Mouse (Mus musculus) forebrain, embryonic 14.5 days (tissue): Measurements from ENCODE around the gene Cdc27. TPM values are rescaled to one million over a fixed set of nuclear protein-coding genes. Genes with fewer than 3 reads are reported as not detected.

Experiments
- ATAC-seq: fragments of 200-750 bp; cut with Nextera tagmentation; 2 replicates; pipeline ENCODE4 v1.8.0; 2017; ENCODE audit warnings: mild to moderate bottlenecking, moderate library complexity
- DNase-seq: peaks from one replicate; pipeline ENCODE4 v3.0.0-alpha.2; 2015; ENCODE audit warnings: low spot score
- H3K27ac ChIP-seq: fragments of 300-500 bp; sonication (generic); 2 replicates; pipeline ENCODE4 v1.5.1; 2014; ENCODE audit warnings: low read depth, mild to moderate bottlenecking, control low read depth, low read length, moderate library complexity
- H3K27me3 ChIP-seq: fragments of 300-500 bp; sonication (generic); replicated peaks from 2 replicates; pipeline ENCODE4 v1.6.1; 2014; ENCODE audit warnings: low read length, control low read depth, mixed read lengths; ENCODE audit not compliant: control insufficient read depth, insufficient read depth
- H3K36me3 ChIP-seq: fragments of 300-500 bp; sonication (generic); 2 replicates; pipeline ENCODE4 v1.6.1; 2014; ENCODE audit warnings: low read length, control low read depth; ENCODE audit not compliant: control insufficient read depth, insufficient read depth
- H3K4me1 ChIP-seq: fragments of 300-500 bp; sonication (generic); 2 replicates; pipeline ENCODE4 v1.6.1; 2014; ENCODE audit warnings: antibody characterized with exemption, low read length, control low read depth; ENCODE audit not compliant: control insufficient read depth, insufficient read depth
- H3K4me2 ChIP-seq: fragments of 300-500 bp; sonication (generic); 2 replicates; pipeline ENCODE4 v1.6.1; 2014; ENCODE audit warnings: mild to moderate bottlenecking, control low read depth, low read length
- H3K4me3 ChIP-seq: fragments of 300-500 bp; sonication (generic); 2 replicates; pipeline ENCODE4 v1.5.1; 2014; ENCODE audit warnings: low read depth, low read length, control low read depth
- H3K9ac ChIP-seq: fragments of 300-500 bp; sonication (generic); 2 replicates; pipeline ENCODE4 v1.6.1; 2014; ENCODE audit warnings: mild to moderate bottlenecking, low read length, control low read depth, moderate library complexity
- H3K9me3 ChIP-seq: fragments of 300-500 bp; sonication (generic); replicated peaks from 2 replicates; pipeline ENCODE4 v1.6.1; 2016; ENCODE audit warnings: low read length, control low read depth, mixed read lengths; ENCODE audit not compliant: control insufficient read depth
- WGBS: fragments of 180-500 bp; shearing (Covaris S2); extraction: QIAGEN DNeasy Blood & Tissue Kit; methylation state at CpG from one replicate; pipeline ENCODE4 v1.1.7; 2014; 5-methylcytosine and 5-hydroxymethylcytosine counted together
- polyA plus RNA-seq: library from polyadenylated mRNA; unstranded; fragments of >200 nt; fragmentation: Nextera tagmentation; extraction: Ambion mirVana; gene quantifications from 2 replicates; pipeline ENCODE4 v1.2.1, GENCODE M21; 2014

Gene Cdc27
- polyA plus RNA-seq = 50.2 and 50.4 TPM in 2 replicates

DNA sequence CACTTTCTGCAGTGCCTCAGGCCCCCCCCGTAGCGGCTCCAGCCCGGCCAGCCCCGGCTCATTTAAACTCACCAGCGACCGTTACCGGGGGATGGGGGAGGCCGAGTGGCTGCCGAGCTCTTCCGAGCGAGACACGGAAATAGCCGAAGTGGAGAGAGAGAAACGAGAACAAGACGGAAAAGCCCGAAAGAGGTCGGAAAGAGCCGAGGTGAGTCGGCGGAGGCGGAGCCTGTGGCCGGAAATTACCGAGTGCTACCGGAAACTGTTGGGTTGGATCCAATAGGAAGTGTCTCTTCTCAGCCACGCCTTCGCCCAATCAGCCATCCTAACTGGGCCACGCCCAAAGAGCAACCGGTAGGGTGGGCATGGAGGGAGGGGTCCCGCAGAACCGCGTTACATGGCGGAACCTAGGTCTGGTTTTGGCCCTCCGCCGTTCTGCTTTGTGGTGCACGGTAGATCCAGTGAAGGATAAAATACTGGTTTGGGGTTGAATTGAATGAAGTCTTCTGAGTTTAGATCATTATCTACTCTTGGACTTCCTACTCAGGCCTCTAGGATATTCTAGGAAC lies at the start of gene Cdc27, which contains the start of gene Myl4:
Gene Cdc27 (minus strand): TSS at position 215 of the 569 bp plus-strand sequence.
Gene Myl4 (plus strand): TSS at position 258 of the 569 bp plus-strand sequence.
- peak; percentile 98 for ATAC-seq
- peak within 1 kb of the TSS; percentile 100 for H3K9ac ChIP-seq
- no peaks in the 10 kb centered on the region for H3K27me3 ChIP-seq
- 2% methylated on average over 35 of the region's 35 CpGs for WGBS
- peak within 1 kb of the TSS; percentile 77 for H3K4me2 ChIP-seq
- peaks cover 8% of the 10 kb centered on the region; the same call in 1 of the 2 replicates for H3K4me1 ChIP-seq
- H3K9me3 ChIP-seq = no peaks in the 10 kb centered on the region
- 0 out of 2 replicates have a peak, but pooled peaks cover 3% of the 10 kb centered on the region for H3K36me3 ChIP-seq
- peak within 1 kb of the TSS; percentile 95 for H3K4me3 ChIP-seq
- DNase-seq = peak; percentile 99
- peak within 1 kb of the TSS; percentile 83 for H3K27ac ChIP-seq

DNA sequence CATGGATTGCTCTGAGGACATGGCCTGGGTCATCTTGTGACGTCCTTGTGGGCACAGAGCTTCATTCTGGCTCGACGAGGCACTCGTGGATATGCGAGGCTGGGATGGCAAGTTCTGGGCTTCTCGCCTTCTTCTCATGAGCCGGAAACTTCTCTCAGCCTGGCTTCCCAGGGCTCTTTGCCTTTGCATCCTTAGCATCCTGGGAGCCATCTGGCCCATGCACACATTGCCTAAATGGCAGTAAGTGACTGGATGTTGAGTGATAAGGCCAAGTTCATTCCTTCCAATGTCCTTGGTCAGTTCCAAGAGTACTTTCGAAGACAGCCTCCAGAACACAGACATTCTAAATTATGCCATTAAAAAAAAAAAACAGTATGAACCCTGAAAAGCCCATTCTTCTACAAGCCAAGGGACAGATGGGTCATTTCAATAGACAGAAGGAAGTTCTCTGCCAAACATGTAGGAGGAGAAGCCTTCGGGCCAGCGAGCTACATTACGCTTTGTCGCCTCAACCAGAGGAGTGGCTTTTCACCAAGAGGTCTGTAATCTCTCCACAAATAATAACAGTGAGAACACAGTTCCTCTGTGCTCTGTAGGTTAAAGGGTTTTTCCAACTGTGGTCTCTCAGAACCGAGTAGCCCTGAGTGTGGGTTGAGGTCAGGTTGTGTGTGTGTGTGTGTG lies 49.0 kb upstream of the Cdc27 start:
- H3K9ac ChIP-seq = no peak overlapping the region
- no peak overlapping the region for H3K4me3 ChIP-seq
- no peaks in the 10 kb centered on the region for H3K27me3 ChIP-seq
- H3K4me1 ChIP-seq = no peaks in the 10 kb centered on the region
- DNase-seq (no peak), ATAC-seq (no peak)
- 86% methylated on average over 13 of the region's 13 CpGs for whole genome bisulfite sequencing
- H3K36me3 ChIP-seq = no peaks in the 10 kb centered on the region
- H3K9me3 ChIP-seq = no peaks in the 10 kb centered on the region
- no peak overlapping the region for H3K4me2 ChIP-seq
- H3K27ac ChIP-seq = no peak overlapping the region

DNA sequence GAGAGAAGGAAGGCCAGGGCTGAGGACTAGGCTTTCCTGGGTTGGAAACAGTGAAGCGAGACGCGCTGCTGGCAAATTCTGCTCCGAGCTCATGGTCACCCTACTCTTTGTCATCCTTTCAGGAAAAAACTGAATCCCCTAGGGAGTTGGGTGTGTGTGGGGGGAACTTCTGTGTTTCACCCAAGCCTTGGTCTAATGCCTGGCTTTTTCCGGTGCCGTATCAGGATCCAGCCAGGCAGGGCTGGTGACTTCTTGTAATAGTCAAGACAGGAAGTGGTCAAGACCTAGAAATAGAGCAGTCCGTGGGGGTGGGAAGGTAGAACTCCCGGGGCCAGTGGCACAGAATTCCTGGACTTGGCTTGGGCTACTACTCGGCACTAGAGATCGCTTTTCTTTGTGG lies 45.9 kb upstream of the Cdc27 start:
- 89% methylated on average over 10 of the region's 10 CpGs for WGBS
- ATAC-seq = no peak

DNA sequence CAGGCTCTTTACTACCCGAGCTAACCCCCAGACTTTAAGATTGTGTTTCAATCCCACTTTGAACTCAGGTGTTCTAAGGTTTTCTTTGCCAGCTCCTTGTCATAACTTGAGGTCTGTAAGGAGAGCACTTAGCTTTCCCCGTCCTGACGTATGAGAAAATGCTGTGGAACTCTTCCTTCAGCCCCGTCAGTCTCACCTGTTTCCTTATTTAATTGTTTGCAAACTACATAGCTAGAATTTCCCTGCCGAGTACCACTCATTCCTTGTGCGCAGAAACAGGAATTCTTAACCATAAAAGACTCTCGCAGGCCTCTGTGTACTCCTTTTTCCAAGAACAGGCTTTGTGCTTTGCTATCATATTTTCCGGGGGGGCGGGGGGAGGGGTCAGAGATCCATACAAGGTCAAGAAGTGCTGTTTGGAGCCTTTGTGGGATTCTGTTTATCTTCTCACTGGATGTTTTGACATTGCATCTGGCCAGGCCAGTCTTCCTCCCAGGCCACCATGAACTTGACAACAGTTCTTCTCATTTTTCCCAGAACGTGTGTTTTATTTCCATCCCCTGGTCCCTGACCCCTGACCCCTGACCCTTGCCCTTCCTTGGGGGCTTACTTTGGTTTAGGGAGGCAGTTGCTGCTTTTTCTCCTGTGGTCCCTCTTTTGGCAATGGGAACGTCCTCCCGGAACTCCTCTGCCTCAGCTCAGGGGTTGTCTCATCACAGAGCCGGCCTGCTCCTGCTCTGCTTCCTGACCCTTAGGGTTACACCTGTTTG lies 41.8 kb upstream of the Cdc27 start:
- Histone ChIP-seq H3K27ac (no peak overlapping the region), H3K9me3 (no peaks in the 10 kb centered on the region), H3K9ac (no peak overlapping the region), H3K4me1 (no peaks in the 10 kb centered on the region), H3K27me3 (no peaks in the 10 kb centered on the region), H3K4me2 (no peak overlapping the region), H3K36me3 (no peaks in the 10 kb centered on the region), H3K4me3 (no peak overlapping the region)
- DNase-seq (no peak), ATAC-seq (no peak)
- WGBS = 80% methylated on average over 13 of the region's 13 CpGs

More for the DNA sequence above, 45.9 kb upstream of the Cdc27 start:
- H3K4me1 ChIP-seq = no peaks in the 10 kb centered on the region
- H3K9ac ChIP-seq = no peak overlapping the region
- no peaks in the 10 kb centered on the region for H3K36me3 ChIP-seq
- H3K4me2 ChIP-seq = no peak overlapping the region
- H3K27ac ChIP-seq = no peak overlapping the region
- H3K9me3 ChIP-seq = no peaks in the 10 kb centered on the region
- no peak for DNase-seq
- no peaks in the 10 kb centered on the region for H3K27me3 ChIP-seq
- H3K4me3 ChIP-seq = no peak overlapping the region

DNA sequence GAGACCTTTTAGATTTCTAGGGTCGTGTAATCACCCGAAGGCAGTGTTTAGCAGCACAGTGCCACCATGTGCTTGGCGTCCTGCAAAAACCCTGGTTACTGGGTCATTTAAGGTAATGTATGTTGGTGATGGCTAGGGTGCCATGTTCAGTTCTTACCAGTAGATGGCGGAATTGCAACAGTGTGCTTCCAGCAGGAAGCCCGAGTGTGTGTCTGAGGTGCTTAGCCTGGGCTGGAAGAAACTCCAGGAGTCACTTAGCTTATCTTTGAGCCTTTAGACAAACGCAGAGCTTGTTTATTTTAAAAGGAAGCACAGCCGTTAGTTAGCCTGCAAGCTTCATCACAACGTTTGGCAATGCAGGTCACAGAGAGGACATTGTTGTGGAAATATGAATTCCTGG lies 39.7 kb upstream of the Cdc27 start:
- no peaks in the 10 kb centered on the region for H3K9me3 ChIP-seq
- no peak overlapping the region for H3K4me3 ChIP-seq
- no peaks in the 10 kb centered on the region for H3K36me3 ChIP-seq
- DNase-seq = peak; percentile 88
- no peaks in the 10 kb centered on the region for H3K27me3 ChIP-seq
- 5% methylated on average over 8 of the region's 8 CpGs for WGBS
- no peak overlapping the region for H3K27ac ChIP-seq
- H3K4me2 ChIP-seq = no peak overlapping the region
- peak; percentile 68 for ATAC-seq
- no peaks in the 10 kb centered on the region for H3K4me1 ChIP-seq
- H3K9ac ChIP-seq = no peak overlapping the region

DNA sequence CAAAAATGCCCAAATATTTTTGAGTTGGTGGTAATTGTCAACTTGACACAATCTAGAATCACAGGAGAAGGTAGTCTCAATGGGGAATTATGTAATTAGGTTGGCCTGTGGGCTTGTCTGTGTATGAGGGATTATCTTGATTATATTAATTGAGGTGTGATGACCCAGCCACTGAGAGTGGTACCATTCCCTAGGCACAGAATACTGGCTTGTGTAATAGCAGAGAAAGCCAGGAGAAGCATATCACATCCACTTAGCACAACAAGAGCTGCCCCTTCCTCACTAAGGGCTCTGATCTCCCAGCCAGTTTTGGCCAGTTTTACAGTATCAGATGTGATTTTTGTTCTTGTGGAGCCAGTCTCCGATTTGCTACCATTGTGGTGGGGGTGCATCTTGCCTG lies 39.1 kb upstream of the Cdc27 start:
- ATAC-seq (no peak), DNase-seq (no peak)
- Histone ChIP-seq H3K27ac (no peak overlapping the region), H3K4me3 (no peak overlapping the region), H3K9me3 (no peaks in the 10 kb centered on the region), H3K36me3 (no peaks in the 10 kb centered on the region), H3K9ac (no peak overlapping the region), H3K4me2 (no peak overlapping the region), H3K4me1 (no peaks in the 10 kb centered on the region), H3K27me3 (no peaks in the 10 kb centered on the region)
- 80% methylated on average over 1 of the region's 1 CpGs for WGBS

DNA sequence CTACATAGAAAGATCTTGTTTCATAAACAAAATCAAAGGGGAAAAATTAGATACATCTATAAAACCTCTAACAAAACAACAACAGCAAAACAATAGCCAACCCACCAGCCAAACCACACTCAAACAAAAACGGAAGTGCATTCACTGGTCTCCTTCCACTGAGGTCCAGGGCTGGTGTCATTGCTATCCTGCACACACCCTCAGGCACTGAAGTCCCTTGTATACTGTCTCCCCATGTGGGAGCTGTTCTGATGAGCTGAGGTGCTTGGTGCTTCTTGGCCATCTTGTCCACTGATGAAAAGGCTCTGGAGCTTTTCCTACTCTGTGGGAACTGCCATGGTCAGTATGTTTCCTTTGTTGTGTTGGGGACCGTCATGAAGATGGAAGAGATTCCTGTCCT lies 38.1 kb upstream of the Cdc27 start:
- H3K9ac ChIP-seq = no peak overlapping the region
- DNase-seq (no peak), ATAC-seq (no peak)
- H3K36me3 ChIP-seq = no peaks in the 10 kb centered on the region
- WGBS = 96% methylated on average over 2 of the region's 2 CpGs
- no peak overlapping the region for H3K4me3 ChIP-seq
- no peaks in the 10 kb centered on the region for H3K27me3 ChIP-seq
- H3K9me3 ChIP-seq = no peaks in the 10 kb centered on the region
- no peak overlapping the region for H3K4me2 ChIP-seq
- no peak overlapping the region for H3K27ac ChIP-seq
- no peaks in the 10 kb centered on the region for H3K4me1 ChIP-seq

DNA sequence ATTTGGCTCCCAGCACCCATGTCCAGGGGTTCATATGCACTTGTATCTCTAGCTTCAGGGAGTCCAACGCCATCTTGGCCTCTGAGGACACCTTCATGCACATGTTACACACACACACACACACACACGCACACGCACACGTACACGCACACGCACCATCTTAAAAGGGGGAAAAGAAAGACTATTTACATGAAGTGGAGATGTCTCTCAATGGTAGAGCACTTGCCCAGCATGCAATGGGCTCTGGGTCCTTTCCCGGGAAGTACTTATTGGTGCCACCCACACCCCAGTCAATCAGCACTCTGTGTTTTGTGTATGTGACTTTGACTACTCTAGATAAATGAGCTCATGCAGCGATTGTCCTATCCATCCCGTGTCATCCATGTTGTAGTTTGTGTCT lies 37.5 kb upstream of the Cdc27 start:
- ATAC-seq (no peak), DNase-seq (no peak)
- H3K27me3 ChIP-seq = no peaks in the 10 kb centered on the region
- H3K4me2 ChIP-seq = no peak overlapping the region
- no peak overlapping the region for H3K9ac ChIP-seq
- 92% methylated on average over 9 of the region's 9 CpGs for WGBS
- H3K27ac ChIP-seq = no peak overlapping the region
- H3K4me3 ChIP-seq = no peak overlapping the region
- no peaks in the 10 kb centered on the region for H3K9me3 ChIP-seq
- H3K36me3 ChIP-seq = no peaks in the 10 kb centered on the region
- H3K4me1 ChIP-seq = no peaks in the 10 kb centered on the region

DNA sequence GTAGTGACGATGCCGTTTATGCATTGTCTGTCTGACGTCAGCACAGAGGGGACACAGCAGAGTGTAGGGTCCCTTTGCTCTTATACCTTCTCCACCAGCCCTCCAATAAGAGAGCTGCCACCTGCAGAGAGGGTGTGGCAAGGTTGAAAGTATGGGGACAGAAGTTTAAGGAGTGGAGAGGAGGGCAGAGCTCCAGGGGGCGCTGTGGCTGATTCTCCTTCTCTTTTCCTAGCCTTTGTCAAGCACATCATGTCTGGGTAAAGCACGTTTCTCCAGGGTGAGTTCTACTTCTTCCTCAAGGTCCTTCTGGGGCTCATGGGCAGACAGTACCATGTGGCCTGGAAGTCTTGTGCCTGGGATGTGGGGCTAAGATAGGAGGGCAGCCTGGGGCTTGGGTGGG lies 35.1 kb upstream of the Cdc27 start:
- WGBS = 75% methylated on average over 5 of the region's 5 CpGs
- ATAC-seq (no peak), DNase-seq (no peak)
- Histone ChIP-seq H3K4me1 (no peaks in the 10 kb centered on the region), H3K9ac (no peak overlapping the region), H3K9me3 (no peaks in the 10 kb centered on the region), H3K27me3 (no peaks in the 10 kb centered on the region), H3K36me3 (no peaks in the 10 kb centered on the region), H3K4me2 (no peak overlapping the region), H3K27ac (no peak overlapping the region), H3K4me3 (no peak overlapping the region)
